Mouse (Mus musculus) 416B (cell line): ENCODE results near the gene Chn2.
A peak's percentile ranks its signal among the peaks of the same experiment; 100 is the strongest.

Experiments
- DNase-seq: peaks from one replicate; pipeline ENCODE4 v3.0.0; 2011; ENCODE audit warnings: low read depth

The Chn2 gene

GRCm38 (mm10) chr6:54119461-54119860 lies 80.1 kb downstream of the Chn2 start:
- DNase-seq, result no peak

- DNase-seq, result peak; percentile 7
Measured at GRCm38 (mm10) chr6:54119885-54120666, 80.7 kb downstream of the Chn2 start.

DNA sequence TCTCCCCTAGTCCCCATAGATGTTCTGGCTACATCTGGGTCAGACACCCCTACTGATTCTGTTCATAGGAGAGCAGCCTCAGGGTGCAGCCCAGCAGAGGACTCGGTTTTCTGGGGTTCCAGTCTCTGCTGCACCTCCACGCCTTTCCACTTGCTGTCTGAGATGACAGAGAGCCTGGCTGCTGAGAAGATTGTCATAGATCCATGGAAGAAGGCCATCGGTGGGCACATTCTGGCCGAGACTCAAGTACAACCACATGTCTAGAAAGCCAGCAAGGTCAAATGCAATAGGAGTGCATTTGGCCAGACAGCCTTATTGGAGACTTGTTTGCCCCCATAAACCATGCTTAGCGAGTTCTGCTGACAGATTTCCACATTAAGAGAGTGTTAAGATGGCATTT lies 81.5 kb downstream of the Chn2 start:
- DNase-seq, result no peak

DNA sequence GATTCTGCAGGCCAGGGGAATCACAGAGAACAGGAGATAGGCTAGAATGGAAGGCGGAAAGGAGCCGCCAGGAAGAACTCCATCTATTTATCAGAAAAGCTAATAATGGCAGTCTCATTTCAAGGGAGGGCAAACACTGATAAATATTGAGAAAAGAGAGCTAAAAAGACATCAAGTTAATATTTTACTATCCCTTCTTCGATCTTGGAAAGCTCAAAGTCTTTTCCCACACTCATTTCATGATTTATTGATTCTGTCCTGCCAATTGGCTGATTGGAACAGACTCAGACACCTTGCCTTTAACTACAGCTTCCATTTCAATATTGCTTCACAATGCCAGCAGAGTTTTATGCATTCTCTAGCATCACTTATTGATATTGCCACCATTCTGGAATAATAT lies 85.2 kb downstream of the Chn2 start:
- DNase-seq, result no peak

DNA sequence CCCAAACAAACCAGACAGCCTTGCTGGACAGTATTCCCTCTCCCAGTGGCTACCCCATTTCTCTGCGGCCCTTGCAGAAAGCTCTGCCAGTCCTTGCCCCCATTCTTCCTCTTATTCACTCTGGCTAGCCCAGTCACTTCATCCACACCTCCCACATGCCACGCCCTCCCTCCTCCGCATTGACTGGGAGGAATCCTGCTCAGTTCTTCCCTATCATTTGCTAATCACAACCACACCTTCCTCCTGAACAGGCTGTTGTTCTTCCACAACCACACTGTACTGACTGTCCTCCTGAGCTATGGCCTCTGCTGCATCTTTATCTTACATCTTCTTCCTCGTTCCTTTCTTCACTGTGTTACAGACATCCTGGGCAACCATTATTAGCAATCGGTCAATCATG lies 86.2 kb downstream of the Chn2 start:
- no peak for DNase-seq

GRCm38 (mm10) chr6:54126225-54126992 lies 87.1 kb downstream of the Chn2 start:
- no peak for DNase-seq

GRCm38 (mm10) chr6:54126993-54127697 lies 87.8 kb downstream of the Chn2 start:
- DNase-seq, result peak; percentile 21

- no peak for DNase-seq
Measured at GRCm38 (mm10) chr6:54128702-54129101, 89.3 kb downstream of the Chn2 start.

- DNase-seq, result no peak
Measured at GRCm38 (mm10) chr6:54129570-54129969, 90.2 kb downstream of the Chn2 start.

- DNase-seq, result no peak
Measured at GRCm38 (mm10) chr6:54130881-54131280, 91.5 kb downstream of the Chn2 start.

DNA sequence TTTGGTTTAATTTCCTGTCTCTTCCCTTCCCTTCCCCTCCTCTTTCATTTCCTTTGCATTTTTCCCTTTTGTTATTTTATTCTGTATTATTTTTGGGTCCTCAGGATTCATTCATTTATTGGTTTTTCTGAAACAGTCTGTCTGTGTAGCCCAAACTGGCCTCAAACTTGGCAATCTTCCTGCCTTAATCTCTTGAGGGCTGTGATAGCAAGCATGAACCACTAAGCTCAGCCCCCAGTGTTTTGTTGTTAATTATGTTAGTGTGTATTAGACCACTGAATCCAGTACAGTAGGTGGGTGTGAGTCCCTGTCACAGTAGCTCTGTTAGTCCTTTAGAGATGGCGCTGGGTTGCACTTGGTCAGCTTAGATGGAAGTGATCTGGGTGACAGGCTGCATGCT lies 93.2 kb downstream of the Chn2 start:
- no peak for DNase-seq

DNA sequence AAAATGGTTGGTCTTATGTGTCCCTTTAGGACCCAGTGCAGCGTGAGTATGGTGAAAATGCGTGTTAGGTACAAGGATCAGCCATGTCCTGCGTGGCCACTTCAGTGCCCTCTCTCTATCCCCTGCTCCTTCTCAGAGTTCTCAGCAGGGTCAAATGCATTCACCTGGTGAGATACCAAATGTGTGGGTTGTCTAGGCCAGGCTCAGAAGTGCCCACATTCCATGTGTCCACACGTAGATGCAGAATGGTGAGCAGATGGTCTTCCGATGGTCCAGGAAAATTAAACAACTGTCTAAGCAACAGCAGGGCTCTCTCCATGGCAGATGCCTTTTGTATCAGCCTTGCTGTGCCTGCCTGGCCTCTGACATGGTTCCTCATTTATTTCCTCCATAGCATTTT lies 93.9 kb downstream of the Chn2 start:
- DNase-seq, result no peak

GRCm38 (mm10) chr6:54138157-54138556 lies 98.8 kb downstream of the Chn2 start:
- DNase-seq, result no peak

DNA sequence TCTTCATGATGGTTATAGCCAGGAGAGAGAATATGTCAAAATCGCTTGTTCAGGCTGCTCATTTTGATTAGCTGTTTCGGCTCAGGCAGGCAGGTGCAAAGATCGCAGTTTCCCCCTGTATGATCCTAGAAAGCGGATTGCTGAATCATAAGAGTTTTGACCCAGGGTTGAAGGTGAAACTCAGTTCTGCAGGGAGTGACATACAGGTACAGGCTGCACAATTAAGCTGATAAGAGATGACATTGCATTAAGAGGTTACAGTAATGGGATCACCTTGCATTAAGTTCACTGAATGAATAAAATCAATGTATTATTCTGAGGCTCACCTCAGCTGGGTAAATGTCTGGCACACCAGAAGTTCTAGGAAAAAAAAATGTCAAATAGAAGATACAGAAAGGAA lies 101.1 kb downstream of the Chn2 start:
- no peak for DNase-seq

- no peak for DNase-seq
Measured at GRCm38 (mm10) chr6:54141165-54141564, 101.8 kb downstream of the Chn2 start.

DNA sequence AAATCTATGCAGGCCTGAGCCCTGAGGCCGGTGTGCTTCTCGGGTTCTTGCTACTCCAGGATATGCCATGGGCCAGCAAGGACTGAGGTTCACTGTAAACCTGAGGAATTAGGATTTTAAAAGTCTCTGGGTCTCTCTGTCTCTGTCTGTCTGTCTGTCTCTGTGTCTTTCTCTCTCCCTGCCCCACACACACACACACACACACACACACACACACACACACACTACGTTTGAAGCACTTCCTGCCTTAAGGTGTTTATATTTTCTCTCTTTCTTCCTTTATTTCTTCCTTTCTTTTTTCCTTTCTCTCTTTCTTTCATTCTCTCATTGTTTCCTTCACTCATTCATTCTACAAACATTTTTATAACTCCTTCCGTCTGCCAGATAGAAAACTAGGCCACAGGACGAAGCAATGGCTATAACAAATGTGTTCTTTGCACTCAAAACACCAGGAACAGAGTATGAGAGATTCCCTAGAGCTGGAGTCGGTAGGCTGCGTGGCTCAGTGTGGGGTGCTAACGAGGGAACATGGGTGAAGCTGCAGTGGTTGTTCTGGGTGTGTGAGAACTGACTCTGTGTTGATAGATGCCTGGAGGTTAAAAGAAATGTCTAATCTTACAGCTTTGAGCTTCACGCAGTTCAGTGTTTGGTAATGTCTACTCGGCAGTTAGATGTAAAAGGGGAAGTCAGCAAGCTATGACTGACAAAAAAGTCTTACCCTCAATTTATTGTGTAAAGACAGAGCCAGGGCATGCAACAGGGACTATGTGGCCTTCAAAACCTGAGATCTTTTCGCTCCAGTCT lies 103.7 kb downstream of the Chn2 start:
- DNase-seq, result peak; percentile 66

GRCm38 (mm10) chr6:54143652-54143960 lies 104.3 kb downstream of the Chn2 start:
- no peak for DNase-seq

- DNase-seq, result peak; percentile 48
Measured at GRCm38 (mm10) chr6:54148844-54149526, 109.6 kb downstream of the Chn2 start.

DNA sequence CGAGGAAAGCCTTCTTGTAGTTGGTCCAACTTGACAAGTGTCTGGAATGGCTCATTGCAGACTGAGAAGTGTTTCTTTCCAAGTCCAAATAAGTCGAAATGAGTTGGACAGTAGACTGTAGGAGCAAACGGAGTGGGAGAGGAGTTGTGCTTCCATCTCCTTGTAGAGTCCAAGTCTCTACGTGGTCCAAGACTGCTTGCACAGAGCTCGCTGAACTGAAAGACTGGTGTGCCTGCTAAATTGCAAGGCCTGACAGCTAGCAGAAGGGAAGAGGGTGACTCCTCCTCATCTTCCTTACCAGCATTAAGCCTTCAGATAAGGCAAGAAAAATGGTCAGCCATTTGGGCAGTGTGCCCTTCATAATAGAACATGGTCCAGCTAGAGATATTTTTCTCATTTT lies 111.5 kb downstream of the Chn2 start:
- no peak for DNase-seq

DNA sequence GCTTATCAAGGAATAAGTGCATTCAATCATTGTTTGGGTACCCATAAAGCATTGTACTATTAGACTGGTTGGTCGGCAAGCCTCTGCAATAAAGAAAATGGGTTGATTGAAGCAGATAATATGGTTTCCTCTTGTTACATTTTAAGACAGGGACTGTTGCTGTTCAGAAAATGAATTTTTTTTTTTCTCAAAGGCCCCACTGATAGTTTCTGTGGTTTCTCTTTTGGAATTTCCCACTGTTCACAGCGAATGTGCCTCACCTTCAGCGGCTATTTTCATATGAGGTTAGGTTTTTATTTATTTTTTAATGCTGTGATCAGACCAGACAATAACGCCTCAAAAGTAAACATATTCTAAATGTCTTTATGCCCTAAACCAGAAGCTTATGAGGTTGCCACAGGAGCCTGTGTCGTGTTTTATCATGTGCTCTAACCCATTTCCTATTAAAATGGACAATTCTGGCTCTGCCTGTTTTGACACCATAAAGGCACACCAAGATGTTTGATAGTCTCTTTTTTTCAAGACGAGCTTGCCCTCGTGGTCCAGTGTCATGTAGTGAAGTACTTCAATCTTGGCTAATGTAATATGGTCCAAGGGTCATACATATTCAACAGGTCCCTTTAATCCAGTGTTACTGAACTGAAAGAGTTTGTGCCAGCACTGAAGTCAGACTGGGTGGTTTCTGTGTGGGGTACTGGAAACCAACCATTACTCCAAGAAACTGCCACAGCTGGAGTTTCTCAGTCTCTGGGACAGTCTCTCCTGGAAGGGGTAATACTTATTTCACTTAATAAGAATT lies 112.3 kb downstream of the Chn2 start:
- DNase-seq, result no peak

GRCm38 (mm10) chr6:54157097-54157496 lies 117.7 kb downstream of the Chn2 start:
- DNase-seq, result no peak
